ENCODE assay signal across 14 mouse cellular contexts in genomic region chr16:37472620-37473312, GRCm38 (mm10).
A peak's percentile ranks its signal among the peaks of the same experiment; 100 is the strongest.
DNase-seq lines count a peak whose midpoint lies in the region; ATAC-seq and TF ChIP-seq lines count a peak whose summit lies in the region.
"Had no signal": no experiment of that assay in that cellular context is flagged by ENCODE, and none has a peak within 500 bp of the region (broad histone marks: within the 10 kb centered on the region; RNA-seq: fewer than 3 reads in every experiment).

No protein-coding gene starts in this region.

- H3K27ac ChIP-seq in gastrocnemius, adult 2 months, result no peak overlapping the region
- peak overlapping the region; percentile 47; the same call in 1 of the 2 replicates for H3K27ac ChIP-seq in midbrain, embryonic 16.5 days (ENCODE audit: low read length)
- no peak overlapping the region for H3K27ac ChIP-seq in midbrain, embryonic 13.5 days
- no peak overlapping the region for H3K27ac ChIP-seq in neural tube, embryonic 15.5 days (replicated peaks)
- H3K27ac ChIP-seq: embryonic facial prominence, embryonic 15.5 days; kidney, postnatal 0 days; liver, embryonic 12.5 days had no signal

- H3K9me3 ChIP-seq in midbrain, embryonic 16.5 days (replicated peaks; ENCODE audit: control insufficient read depth, low read length, poor library complexity, severe bottlenecking), result no peaks in the 10 kb centered on the region
- H3K9me3 ChIP-seq in midbrain, embryonic 13.5 days, result no peaks in the 10 kb centered on the region
- H3K9me3 ChIP-seq in neural tube, embryonic 15.5 days (replicated peaks), result no peaks in the 10 kb centered on the region
- H3K9me3 ChIP-seq: embryonic facial prominence, embryonic 15.5 days; liver, embryonic 12.5 days had no signal

- H3K9ac ChIP-seq in midbrain, embryonic 16.5 days (ENCODE audit: low read depth, low read length), result no peak overlapping the region
- H3K9ac ChIP-seq in midbrain, embryonic 13.5 days (replicated peaks), result no peak overlapping the region
- no peak overlapping the region for H3K9ac ChIP-seq in neural tube, embryonic 15.5 days (replicated peaks)
- H3K9ac ChIP-seq: embryonic facial prominence, embryonic 15.5 days; liver, embryonic 12.5 days had no signal

- no peak for TF ChIP-seq CTCF in gastrocnemius, adult 2 months (IDR thresholded peaks at IDR 0.05)

- no peak overlapping the region for H3K4me3 ChIP-seq in gastrocnemius, adult 2 months
- no peak overlapping the region for H3K4me3 ChIP-seq in midbrain, embryonic 16.5 days (ENCODE audit: low read depth, low read length)
- no peak overlapping the region for H3K4me3 ChIP-seq in midbrain, embryonic 13.5 days (replicated peaks)
- H3K4me3 ChIP-seq in neural tube, embryonic 15.5 days (replicated peaks), result no peak overlapping the region
- H3K4me3 ChIP-seq: embryonic facial prominence, embryonic 15.5 days; liver, embryonic 12.5 days had no signal

- H3K4me1 ChIP-seq in midbrain, embryonic 16.5 days (ENCODE audit: control insufficient read depth, insufficient read depth, low read length), result no peaks in the 10 kb centered on the region
- H3K4me1 ChIP-seq in midbrain, embryonic 13.5 days (replicated peaks), result no peaks in the 10 kb centered on the region
- no peaks in the 10 kb centered on the region for H3K4me1 ChIP-seq in neural tube, embryonic 15.5 days
- H3K4me1 ChIP-seq: embryonic facial prominence, embryonic 15.5 days; liver, embryonic 12.5 days had no signal

- DNase-seq in gastrocnemius, postnatal 14 days, result peak; percentile 8
- no peak for DNase-seq in gastrocnemius, adult 2 months
- DNase-seq in adrenal gland, postnatal 25 days, result peak; percentile 22
- DNase-seq in cerebellum, postnatal 14 days, result peak; percentile 67 to 69
- no peak for DNase-seq in B cell, adult 2 months
- DNase-seq: lung, postnatal 36 days; thymus, postnatal 14 days had no signal

- H3K4me2 ChIP-seq in midbrain, embryonic 16.5 days (ENCODE audit: low read length), result no peak overlapping the region
- H3K4me2 ChIP-seq in midbrain, embryonic 13.5 days (replicated peaks), result no peak overlapping the region
- no peak overlapping the region for H3K4me2 ChIP-seq in neural tube, embryonic 15.5 days
- H3K4me2 ChIP-seq: embryonic facial prominence, embryonic 15.5 days; liver, embryonic 12.5 days had no signal

- H3K36me3 ChIP-seq in midbrain, embryonic 16.5 days (ENCODE audit: control insufficient read depth, insufficient read depth, low read length), result no peaks in the 10 kb centered on the region
- H3K36me3 ChIP-seq in midbrain, embryonic 13.5 days, result no peaks in the 10 kb centered on the region
- H3K36me3 ChIP-seq in neural tube, embryonic 15.5 days, result no peaks in the 10 kb centered on the region
- H3K36me3 ChIP-seq: embryonic facial prominence, embryonic 15.5 days; liver, embryonic 12.5 days had no signal

- intact Hi-C loops in gastrocnemius, postnatal 14 days (cut with DNase I; ENCODE audit: low total_unique reads), result no loop called here
- intact Hi-C loops in gastrocnemius, adult 2 months (cut with DNase I), result no loop called here

- 56% methylated on average over 5 of the region's 5 CpGs for WGBS in midbrain, embryonic 16.5 days
- 62% methylated on average over 5 of the region's 5 CpGs for WGBS in midbrain, embryonic 13.5 days
- WGBS in neural tube, embryonic 15.5 days, result 59% methylated on average over 5 of the region's 5 CpGs

- no peaks in the 10 kb centered on the region for H3K27me3 ChIP-seq in midbrain, embryonic 16.5 days (ENCODE audit: control insufficient read depth, insufficient read depth, low read depth, low read length)
- no peaks in the 10 kb centered on the region for H3K27me3 ChIP-seq in midbrain, embryonic 13.5 days
- H3K27me3 ChIP-seq in neural tube, embryonic 15.5 days (replicated peaks), result no peaks in the 10 kb centered on the region
- H3K27me3 ChIP-seq: embryonic facial prominence, embryonic 15.5 days; liver, embryonic 12.5 days had no signal

- ATAC-seq in midbrain, embryonic 16.5 days, result no peak
- no peak for ATAC-seq in midbrain, embryonic 13.5 days
- no peak for ATAC-seq in neural tube, embryonic 15.5 days (ENCODE audit: low FRiP score)
- ATAC-seq: CD4-positive, CD25-positive, alpha-beta regulatory T cell, adult 4 months; liver, embryonic 12.5 days had no signal

Comparison
In these comparisons a context has a peak if more than half of its experiments do, and no peak if none do; other contexts are left out.
1. DNase-seq: peak in gastrocnemius, postnatal 14 days (single experiment), adrenal gland, postnatal 25 days (single experiment) and cerebellum, postnatal 14 days (2 of 2); none in gastrocnemius, adult 2 months (single experiment) and B cell, adult 2 months (0 of 2).